Mouse (Mus musculus) cerebellum, adult 9-10 months (tissue): ENCODE data around the gene Ptprk.
A peak's percentile ranks its signal among the peaks of the same experiment; 100 is the strongest.

ENCODE experiments used
- DNase-seq: peaks from one replicate; pipeline ENCODE4 v3.0.0; 2022

Gene Ptprk

DNA sequence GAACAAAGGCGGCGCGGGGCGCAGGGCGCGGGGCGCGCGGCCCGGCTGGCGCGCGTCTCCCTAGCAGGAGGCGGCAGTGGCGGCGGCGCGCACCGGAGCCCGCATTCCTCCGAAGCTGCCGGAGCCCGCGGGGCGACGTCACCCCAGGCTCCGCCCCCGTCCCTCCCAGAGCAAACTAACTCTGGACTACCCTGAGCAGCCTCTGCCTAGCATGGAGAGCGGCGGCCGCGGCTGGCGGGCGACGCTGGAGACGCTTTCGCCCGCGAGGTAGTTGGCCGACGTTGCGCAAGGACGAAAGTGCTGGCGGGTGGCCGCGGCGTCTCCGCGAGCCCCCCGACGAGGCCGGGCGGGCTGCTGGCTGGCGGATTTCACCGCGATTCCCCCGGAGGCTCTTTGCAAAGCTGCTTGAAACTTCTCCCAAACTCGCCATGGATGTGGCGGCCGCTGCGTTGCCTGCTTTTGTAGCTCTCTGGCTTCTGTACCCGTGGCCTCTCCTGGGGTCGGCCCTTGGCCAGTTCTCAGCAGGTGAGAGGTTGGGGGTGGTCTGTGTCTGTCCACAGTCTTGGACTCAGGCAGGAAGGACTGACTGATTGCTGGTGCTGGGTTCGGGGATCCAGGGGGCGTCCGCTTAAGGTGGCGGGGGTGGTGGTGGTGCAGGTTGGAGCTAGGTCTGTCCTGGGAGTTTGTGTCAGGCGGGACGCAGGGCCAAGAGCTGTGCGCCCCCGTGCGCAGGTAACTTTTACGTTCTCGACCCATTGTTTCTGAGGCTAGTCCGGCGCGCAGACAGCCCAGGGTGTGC lies at the start of gene Ptprk:
Gene Ptprk (plus strand): TSS at position 168 of the 799 bp plus-strand sequence.
- peak; percentile 32 for DNase-seq

DNA sequence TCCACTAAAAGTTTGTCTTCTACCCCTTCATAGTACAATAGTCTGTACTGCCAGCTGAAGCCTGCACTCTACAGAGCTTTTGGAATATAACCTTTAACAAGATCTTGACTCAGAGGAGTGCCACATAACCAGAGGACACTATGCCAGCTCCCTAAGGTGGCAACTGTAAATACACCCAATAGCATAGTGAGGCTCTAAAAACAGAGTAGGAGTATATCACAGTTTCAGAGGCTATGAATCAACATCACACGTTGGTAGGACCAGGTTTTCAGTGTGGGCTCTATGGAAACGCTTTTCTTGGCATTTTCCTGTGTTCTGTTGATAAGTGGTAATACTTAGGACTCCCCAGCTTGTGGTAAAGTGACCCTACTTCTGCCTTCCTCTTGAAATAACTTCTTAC lies 46.8 kb upstream of the Ptprk start:
- no peak for DNase-seq

DNA sequence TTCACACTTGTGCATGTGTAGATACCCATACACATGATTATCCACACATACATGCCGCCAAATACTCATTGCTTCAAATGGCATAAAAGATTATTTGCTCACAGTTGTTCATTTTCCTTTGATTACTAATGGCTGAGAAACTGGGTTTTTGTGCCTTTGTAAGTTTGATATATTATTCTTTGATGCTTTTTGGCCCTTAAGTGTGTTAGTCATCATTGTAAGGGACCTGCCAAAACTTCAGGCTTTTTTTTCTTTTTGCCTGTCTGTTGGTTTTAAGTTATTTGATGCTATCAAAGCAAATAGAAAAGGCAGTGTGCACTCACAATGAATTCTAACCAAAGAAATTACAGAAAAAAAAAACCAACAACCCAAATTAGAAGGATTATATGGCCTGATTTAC lies 38.2 kb upstream of the Ptprk start:
- no peak for DNase-seq

DNA sequence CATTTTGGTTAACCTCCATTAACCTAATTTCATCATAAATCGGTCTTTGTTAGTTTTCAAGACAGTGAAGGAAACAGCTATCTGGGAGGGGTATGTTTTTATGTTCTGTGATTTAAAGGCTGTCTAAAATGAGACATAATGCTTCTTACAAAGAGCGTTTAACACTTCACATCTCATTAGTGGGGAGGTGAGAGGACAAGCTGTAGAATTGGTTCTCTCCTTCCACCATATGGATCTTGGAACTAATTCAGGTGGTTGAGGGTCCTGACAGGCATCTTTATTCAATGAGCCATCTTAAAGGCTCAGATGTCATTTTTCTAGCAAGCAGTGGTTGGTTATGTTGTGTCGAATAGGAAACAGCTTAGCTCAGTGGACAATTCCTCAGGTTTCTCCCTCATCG lies 19.9 kb upstream of the Ptprk start:
- no peak for DNase-seq

DNA sequence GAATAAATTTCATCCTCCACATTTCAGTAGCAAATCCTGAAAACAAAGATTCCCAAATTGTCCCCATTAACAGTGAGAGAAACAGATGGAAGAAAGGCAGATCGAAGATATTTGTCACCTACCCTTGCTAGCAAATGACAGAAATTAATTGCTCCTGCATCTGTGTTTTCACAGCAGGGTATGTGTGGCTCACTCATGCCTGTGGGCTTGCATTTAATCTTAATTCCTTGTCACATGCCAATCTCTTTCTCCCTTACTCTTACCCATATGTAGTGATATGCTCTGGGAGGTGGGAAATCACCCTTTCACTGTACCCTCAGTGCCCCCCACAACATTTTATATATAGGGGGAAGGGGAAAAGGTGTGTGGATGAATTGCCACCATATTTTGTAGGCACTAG lies 15.4 kb upstream of the Ptprk start:
- DNase-seq = no peak

DNA sequence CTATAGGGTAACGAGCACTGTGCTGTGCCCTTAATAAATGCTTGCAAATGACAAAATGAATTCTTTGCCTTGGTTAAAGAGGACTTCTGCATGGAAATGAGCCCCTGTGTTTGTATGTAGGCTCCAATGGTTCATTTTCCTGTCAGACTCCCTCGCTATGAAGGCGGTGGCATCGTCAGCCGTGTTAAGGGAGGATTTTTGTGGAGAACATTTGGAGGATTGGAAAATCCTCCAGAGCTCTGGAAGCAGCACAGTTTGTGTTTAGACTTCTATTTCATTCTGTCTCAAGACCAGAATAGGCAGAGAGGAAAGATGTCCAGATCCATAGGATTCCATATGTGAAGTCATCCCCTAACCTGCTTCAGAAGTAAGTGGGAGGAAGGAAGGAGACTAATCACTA lies 6.6 kb upstream of the Ptprk start:
- DNase-seq = no peak

DNA sequence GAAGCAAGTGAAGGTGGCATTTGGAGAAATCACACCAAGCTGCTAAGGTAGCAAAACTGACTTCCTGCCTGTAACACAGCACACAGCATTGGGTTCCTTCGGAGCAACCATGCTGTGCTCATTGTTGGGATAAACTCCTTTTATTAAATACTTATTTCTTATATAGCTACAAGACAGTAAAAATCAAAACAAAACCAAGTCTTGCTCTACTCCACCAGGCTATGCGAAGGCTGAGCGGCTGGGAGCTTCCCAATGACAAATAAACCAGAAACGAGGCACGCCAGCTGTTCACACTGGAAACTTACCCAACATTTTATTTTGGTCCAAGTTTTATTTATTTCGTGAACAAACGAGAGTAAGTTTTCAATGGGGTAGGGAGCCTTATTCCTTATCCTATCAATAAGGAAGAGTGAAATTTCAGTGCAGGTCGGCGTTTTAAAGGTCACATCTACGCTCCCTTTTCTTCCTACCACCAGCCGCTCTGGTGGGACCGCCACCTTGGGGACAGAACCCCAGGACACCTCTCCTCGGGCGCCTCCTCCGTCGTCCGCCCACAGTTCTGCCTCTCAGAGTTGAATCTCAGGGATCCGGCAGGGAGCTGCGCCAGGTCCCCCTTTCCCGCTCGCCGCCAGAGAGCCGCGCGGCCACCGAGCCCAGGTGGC lies 498 bp upstream of the Ptprk start:
- no peak for DNase-seq

DNA sequence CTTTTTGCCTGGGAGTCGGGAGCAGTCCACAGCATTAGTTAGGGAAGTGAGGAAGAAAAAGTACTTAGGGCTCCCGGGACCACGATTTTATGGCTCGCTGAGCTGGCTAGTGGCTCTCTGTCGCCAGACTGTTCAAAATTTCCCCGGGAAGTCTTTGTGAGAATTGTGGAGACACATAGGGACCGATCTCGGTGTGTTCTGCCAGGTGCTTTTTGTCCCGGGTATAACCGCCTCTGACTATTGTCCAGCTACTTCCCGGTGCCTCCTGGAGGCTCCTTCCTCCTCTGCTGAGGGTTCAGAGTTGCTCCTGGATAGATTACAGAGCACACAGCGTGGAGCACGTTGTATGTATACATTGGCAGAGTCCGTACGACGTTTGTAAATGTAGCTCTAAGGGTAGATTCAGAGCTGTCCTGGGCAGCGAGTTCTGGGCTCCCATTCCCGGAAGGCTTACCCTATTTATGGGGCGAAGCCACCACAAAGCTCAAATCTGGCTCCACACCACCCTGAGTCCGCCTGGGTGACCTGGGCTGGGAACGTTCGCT lies 943 bp downstream of the Ptprk start:
- DNase-seq = no peak

DNA sequence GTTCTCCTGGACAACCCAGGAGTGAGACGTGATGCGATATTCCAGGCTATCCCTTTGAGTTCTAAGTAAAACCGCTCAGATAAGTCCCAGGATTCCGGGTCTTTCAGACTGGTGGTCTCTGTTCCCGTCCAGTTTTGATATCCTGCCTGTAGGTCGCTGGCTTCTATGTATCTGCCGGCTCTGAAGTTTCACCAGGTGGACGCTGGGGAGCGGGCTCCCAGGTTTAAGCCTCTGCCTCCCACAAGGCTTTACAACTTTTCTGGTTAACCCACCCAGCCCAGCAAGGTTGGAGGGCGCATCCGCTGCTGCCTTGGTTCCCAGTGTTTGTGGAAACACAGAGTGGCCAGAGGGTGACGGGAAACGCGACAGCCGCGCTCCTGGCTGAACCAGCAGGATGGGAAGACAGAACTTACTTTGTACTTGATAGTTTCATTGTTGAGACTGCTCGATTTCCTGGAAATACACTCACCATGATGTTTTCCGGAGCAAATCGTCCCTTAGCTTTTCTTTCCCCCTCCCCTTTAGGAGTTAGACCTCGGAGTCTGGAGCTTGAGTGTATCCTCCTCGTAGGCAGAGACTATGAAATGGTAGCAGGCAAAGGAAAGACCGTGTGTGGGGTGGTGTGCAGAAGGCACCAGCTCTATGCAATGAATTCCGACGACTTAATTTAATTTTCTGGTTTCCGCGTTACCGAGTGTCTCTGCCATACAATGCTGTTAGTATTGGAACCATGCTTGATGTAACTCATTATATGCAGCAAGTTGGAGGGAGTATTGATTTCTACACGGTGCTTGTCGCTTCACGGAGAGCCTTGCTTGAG lies 1.6 kb downstream of the Ptprk start:
- no peak for DNase-seq

DNA sequence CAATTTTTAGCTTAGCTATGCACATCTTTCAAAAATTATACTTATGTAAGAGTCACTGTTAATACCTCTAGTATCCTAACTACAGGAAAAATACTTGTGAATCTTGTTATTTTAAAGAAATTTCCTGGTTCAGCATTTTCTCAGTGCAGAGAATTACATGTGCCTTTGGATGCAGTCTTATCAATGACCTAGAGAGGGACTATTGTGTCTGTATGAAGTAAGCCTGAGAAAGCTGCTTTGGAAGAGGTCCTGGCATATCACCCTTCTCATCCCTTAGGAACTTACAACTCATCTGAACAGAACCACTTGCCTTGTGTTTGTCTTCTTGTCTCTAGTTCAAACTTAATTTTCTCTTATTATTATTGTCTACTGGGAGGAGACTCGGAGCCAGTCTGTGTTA lies 3.6 kb downstream of the Ptprk start:
- no peak for DNase-seq

DNA sequence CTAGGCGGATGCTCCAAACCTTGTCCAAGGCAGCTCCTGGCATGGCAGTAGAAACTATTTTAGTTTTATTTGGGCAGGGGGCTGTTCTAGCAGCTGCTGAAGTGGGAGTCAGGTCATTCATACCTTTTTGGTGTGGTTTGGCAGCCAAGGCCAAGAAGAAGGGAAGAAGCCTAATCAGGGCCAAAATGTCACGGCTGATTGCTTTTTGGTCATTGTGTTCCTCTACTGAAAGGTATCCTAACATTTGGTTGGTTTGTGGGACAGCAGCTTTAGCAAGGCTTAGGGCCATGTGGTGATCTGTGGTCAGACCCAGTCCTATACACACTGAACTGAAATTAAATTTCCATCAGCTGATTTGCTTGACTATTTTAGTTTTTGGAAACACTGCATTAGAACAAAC lies 6.6 kb downstream of the Ptprk start:
- no peak for DNase-seq

DNA sequence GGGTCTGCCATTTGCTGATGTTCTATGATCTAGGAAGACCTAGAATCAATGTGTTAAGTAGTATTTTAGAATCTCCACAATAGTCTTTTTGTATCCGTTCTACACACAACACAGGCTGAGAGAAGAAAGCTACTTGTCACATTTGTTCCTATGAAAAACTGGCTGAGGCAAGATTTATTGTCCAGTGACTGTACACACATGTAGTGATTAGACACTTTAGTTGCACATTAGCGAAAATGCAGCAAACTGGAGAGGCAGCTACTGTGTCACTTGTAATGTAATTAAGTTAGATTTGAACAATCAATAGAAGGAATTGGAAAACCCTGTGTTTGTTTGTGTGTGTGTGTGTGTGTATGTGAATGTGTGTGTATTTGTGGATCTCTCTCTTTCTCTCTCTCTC lies 8.6 kb downstream of the Ptprk start:
- DNase-seq = no peak

DNA sequence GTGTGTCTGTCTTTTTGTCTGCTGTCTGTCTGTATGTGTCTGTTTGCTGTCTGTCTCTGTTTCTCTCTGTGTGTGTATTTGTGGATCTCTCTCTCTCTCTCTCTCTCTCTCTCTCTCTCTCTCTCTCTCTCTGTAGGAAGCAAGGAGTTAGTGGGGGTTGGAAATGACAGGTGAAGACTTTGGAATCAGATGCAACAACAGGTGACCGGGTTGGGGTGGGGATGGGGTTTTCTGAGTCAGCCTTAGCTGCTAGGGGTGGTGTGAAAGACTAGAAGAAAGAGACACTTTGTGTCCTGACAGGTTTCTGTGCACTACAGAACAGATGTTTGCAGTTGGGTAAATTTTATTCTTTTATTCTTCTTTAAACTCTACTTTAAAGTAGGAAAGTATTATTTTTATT lies 9.0 kb downstream of the Ptprk start:
- DNase-seq = no peak

DNA sequence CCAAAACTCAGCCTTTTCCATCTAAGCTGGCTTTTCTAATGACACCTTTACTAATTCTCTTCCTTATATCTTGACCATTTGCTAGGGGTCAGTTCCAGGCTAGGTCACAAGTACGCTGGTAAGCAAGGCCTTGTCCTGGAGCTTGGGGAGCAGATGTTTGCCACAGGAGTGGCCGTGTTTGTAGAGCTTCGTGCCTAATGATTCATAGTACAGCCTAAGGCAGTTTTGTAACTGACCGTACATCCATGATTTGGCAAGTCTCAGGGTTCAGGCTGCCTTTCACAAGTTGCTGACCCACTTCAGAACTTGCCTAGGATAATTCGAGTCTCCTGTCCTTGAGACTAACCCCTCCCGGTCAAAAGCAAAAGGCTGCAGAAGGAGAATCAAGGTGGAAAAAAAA lies 12.7 kb downstream of the Ptprk start:
- DNase-seq = no peak

DNA sequence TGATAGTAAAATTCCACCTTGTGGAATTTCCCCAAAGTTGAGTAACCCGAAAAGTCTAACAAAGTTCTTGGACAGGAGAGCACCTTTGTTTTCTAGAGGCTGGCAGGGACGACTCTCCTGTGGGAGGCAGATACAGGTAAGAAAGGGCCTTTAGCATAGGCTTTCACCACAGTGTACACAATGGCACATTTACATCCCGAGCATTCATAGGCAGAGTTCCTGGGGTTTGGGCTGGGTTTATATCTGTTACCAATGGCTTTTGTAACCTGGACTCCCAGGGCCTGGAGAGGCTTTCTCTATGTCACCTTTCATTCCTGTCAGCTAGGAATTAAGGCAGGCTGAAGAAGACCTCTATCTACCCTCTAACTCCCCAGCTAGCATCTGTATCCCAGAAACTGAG lies 13.1 kb downstream of the Ptprk start:
- no peak for DNase-seq

DNA sequence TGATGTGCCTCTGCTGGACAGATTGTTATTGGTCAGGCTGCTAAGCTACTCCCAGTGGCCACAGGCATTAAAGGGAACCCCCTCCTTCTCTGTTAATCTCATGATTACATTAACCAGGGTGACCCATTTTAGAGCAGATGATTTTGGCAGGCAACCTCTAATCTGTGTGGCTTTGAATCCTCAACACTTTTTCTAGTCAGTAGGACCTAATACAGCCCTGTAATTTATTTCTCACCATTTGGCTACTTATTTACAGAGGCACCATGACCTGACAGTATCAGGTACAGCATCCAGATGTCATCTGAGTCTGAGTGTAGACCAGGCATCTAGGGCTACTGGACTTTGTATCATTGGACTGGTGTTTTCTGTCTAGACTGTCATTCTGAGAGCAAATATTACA lies 21.4 kb downstream of the Ptprk start:
- no peak for DNase-seq

DNA sequence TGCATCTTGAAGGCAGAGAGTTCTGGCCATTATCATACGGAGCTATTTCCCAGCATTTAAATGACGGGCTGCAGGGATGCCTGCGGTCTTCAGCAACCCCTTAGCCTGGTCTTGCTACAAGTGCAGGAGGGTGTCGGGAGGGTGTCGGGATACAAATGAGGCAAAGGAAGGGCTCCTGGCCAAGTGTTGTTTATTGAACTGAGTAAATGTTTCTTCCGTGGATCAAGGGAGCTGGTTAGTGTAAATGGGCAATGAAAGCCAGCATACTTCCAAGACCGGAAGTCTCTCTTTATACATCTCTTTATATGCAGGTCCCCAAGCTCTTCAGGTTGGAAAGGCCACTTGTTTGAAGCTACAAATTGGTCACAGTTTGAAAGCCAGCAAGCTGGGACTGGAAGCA lies 23.0 kb downstream of the Ptprk start:
- no peak for DNase-seq

DNA sequence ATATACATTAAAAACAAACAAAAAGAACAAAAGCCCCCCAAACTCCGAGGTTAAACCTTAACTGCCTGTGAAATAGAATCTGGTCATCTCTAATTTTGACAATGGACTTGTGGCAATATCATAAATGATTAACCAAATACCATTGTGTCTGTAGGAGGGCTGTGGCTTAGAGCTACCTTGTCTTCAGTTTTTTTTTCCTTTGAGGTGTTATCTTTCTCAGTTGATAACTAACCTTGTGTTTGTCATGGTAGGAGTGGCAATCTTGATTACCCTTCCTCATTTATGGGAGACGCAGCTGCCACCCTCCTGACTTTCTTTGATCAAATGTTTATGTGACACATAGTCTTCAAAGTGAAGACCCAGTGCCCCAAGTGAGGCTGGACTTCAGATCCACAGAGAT lies 24.3 kb downstream of the Ptprk start:
- no peak for DNase-seq

DNA sequence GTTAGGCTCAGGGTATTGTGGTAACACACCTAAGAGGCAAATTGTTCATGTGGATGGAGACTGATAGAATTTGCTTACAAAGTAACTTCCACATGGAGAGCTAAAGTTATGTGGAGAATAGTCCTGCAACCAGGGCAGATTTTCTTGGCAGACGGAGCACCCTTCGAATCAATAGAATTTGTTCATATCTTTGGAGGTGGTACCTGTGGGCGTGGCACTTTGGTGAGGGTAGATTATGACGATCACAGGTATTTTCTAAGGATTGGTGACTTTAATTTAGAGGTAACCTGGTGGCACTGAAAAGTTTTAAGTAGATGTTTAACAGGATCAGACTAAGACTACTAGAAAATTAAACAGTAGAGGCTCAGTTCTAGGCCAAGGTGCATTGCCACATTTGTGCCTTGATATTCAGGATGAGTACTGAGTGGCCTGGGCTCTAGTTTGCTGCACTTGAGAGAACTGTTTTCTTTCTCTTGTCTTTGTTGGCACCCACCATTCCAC lies 28.8 kb downstream of the Ptprk start:
- no peak for DNase-seq

DNA sequence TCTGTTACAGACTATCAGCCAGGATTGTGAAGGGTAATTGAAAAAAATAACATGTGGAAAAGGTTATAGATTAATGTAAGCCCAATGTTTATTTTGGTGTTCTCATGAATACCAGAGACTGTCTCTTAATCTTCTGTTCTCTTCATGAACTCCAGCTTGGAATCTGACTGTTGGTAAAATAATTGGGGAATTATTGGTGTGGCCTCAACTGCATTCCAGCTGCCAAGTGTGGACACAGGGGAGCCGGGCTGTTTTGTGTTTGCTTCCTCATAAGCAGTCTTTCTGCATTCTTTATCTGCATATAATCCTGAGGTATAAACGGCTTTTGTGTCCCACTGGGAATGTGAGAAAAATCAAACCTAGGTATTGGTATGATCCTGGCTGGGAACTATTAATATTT lies 29.3 kb downstream of the Ptprk start:
- DNase-seq = no peak

DNA sequence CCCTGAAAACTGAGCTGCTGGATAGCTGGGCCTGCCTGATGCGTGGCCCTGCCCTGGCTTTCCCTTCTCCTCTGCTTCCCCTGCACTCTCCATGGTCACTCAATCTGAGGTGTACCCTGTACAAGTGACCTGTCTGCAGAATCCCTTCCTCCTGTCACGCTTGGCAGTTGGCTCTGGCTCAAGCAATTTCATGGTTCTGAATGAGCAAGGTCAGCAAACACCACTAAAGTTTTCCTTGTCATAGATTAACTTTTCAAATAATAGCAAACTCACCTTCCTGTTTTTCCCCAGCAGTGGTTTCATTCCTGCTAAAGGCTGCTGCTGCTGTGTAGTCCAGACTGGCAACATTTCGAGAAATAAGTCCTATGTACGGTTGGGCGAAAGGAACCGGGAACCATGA lies 30.6 kb downstream of the Ptprk start:
- DNase-seq = no peak

DNA sequence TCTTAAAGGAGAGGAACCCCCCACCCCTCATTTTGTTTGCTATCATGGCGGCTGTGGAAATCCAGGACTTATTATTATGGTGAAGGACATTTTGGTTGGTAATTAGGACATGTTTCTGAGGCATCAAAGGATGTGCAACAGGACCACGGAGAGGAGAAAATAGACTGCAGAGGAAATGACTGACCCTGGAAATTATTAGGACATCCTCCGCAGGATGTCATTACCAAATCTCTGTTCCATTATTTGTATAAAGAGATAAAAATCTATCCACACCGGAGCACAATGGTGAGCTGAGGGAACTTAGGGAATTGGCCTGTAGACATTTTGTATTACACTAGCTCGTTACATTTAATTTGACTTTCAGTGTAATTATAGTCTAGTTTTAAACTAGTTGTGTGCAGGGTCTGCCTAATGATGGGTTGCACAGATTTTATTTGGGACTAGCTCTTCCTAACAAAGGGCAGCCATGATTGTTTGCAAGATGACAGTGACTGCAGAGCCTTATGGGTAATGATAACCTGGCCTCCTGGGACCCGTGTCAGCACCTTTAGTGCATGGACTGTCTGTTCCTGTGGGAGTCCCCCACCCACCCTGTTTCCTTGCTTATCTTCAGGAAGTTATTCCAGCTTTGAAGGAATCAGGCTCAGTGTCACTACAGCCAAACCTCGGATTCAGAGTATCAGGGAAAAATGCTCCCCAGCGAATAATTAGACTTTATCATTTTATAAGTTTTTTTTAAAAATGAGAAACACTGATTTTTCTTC lies 38.4 kb downstream of the Ptprk start:
- DNase-seq = no peak

DNA sequence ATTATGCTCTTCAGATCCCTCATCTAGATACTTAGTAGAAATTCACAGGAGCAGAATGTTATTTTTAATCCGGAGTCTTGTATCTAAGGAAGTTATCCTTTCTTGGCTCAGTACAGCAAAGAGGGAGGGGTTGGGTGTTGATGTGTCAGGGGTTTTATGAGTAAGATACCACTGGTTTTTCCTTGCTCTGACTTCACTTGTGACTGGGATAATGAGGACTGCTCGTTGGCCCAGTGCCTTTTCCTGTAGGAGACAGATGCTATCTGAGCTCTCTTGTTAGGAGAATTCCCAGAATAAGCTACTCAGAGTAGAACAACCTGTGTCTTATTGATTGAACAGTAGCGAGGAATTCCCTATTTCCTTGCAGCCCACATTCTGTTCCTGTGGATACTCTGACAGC lies 39.3 kb downstream of the Ptprk start:
- no peak for DNase-seq
